In genomic region chr5:92707921-92708491, GRCm38 (mm10) we compare ENCODE assay signal across 10 mouse cellular contexts. TPM values are rescaled to one million over a fixed set of nuclear protein-coding genes. Genes with fewer than 3 reads are reported as not detected.
DNase-seq lines count a peak whose midpoint lies in the region; ATAC-seq lines count a peak whose summit lies in the region.
"Had no signal": no experiment of that assay in that cellular context is flagged by ENCODE, and none has a peak within 500 bp of the region (broad histone marks: within the 10 kb centered on the region; RNA-seq: fewer than 3 reads in every experiment).

No protein-coding gene starts in this region.

- no peak overlapping the region for H3K4me2 ChIP-seq in hindbrain, embryonic 12.5 days (replicated peaks)
- no peak overlapping the region for H3K4me2 ChIP-seq in hindbrain, embryonic 16.5 days (ENCODE audit: low read length)
- no peak overlapping the region for H3K4me2 ChIP-seq in lung, embryonic 16.5 days (ENCODE audit: low read depth, low read length)

- DNase-seq in Muller cell, postnatal 12 days (ENCODE audit: inconsistent ontology term) = peak; percentile 94
- DNase-seq in embryo, embryonic 11 days = peak; percentile 29
- DNase-seq in layer of hippocampus, postnatal 14 days (ENCODE audit: low spot score in 2 of 2) = no peak
- DNase-seq: cerebellum, adult 9-10 months had no signal

- H3K36me3 ChIP-seq in hindbrain, embryonic 12.5 days = no peaks in the 10 kb centered on the region
- no peaks in the 10 kb centered on the region for H3K36me3 ChIP-seq in hindbrain, embryonic 16.5 days (ENCODE audit: control insufficient read depth, insufficient read depth, low read length)
- H3K36me3 ChIP-seq in lung, embryonic 16.5 days (ENCODE audit: control insufficient read depth, insufficient read depth, low read length) = no peaks in the 10 kb centered on the region
- H3K36me3 ChIP-seq: limb, embryonic 10.5 days had no signal

- no peaks in the 10 kb centered on the region for H3K9me3 ChIP-seq in hindbrain, embryonic 12.5 days (replicated peaks)
- H3K9me3 ChIP-seq in hindbrain, embryonic 16.5 days (ENCODE audit: control insufficient read depth, low read length) = no peaks in the 10 kb centered on the region
- no peaks in the 10 kb centered on the region for H3K9me3 ChIP-seq in lung, embryonic 16.5 days (ENCODE audit: control insufficient read depth, low read length)
- H3K9me3 ChIP-seq: limb, embryonic 10.5 days had no signal

- 0 out of 2 replicates have a peak overlapping the region, but pooled peaks have one; percentile 23 for H3K27ac ChIP-seq in hindbrain, embryonic 12.5 days
- no peak overlapping the region; the same call in 1 of the 2 replicates for H3K27ac ChIP-seq in hindbrain, embryonic 16.5 days (ENCODE audit: low read depth, low read length)
- peak overlapping the region; percentile 77 for H3K27ac ChIP-seq in lung, embryonic 16.5 days (ENCODE audit: low read length)
- H3K27ac ChIP-seq: limb, embryonic 10.5 days had no signal

- no peak overlapping the region for H3K4me3 ChIP-seq in hindbrain, embryonic 12.5 days
- no peak overlapping the region for H3K4me3 ChIP-seq in hindbrain, embryonic 16.5 days (ENCODE audit: low read length)
- no peak overlapping the region for H3K4me3 ChIP-seq in lung, embryonic 16.5 days (ENCODE audit: low read length)
- H3K4me3 ChIP-seq: limb, embryonic 10.5 days had no signal

- no peak for ATAC-seq in hindbrain, embryonic 12.5 days (ENCODE audit: low FRiP score)
- ATAC-seq in hindbrain, embryonic 16.5 days = no peak
- ATAC-seq in lung, embryonic 16.5 days (ENCODE audit: low read depth) = peak; percentile 75
- no peak for ATAC-seq in frontal cortex, adult (ENCODE audit: low TSS enrichment)

- H3K27me3 ChIP-seq in hindbrain, embryonic 12.5 days = no peaks in the 10 kb centered on the region
- no peaks in the 10 kb centered on the region for H3K27me3 ChIP-seq in hindbrain, embryonic 16.5 days (replicated peaks; ENCODE audit: control insufficient read depth, insufficient read depth, low read length)
- no peaks in the 10 kb centered on the region for H3K27me3 ChIP-seq in lung, embryonic 16.5 days (ENCODE audit: control insufficient read depth, insufficient read depth, low read depth, low read length)

- H3K4me1 ChIP-seq in hindbrain, embryonic 12.5 days = peaks cover 9% of the 10 kb centered on the region
- H3K4me1 ChIP-seq in hindbrain, embryonic 16.5 days (ENCODE audit: control insufficient read depth, insufficient read depth, low read depth, low read length) = no peaks in the 10 kb centered on the region
- peaks cover 23% of the 10 kb centered on the region for H3K4me1 ChIP-seq in lung, embryonic 16.5 days (replicated peaks; ENCODE audit: control insufficient read depth, insufficient read depth, low read length)
- H3K4me1 ChIP-seq: limb, embryonic 10.5 days had no signal

- H3K9ac ChIP-seq in hindbrain, embryonic 12.5 days = peak overlapping the region; percentile 3; the same call in 1 of the 2 replicates
- no peak overlapping the region for H3K9ac ChIP-seq in hindbrain, embryonic 16.5 days (ENCODE audit: low read depth, low read length)
- no peak overlapping the region; the same call in 1 of the 2 replicates for H3K9ac ChIP-seq in lung, embryonic 16.5 days (ENCODE audit: low read length)

- 16% methylated on average over 7 of the region's 7 CpGs for WGBS in hindbrain, embryonic 12.5 days
- 12% methylated on average over 7 of the region's 7 CpGs for WGBS in hindbrain, embryonic 16.5 days
- WGBS in lung, embryonic 16.5 days = 36% methylated on average over 7 of the region's 7 CpGs

RNA-seq across cellular contexts. Expression of gene Shroom3, which starts 24.8 kb away (rescaled TPM):
- polyA plus RNA-seq in hindbrain, embryonic 12.5 days (2016; fragmentation: Nextera tagmentation; extraction: Ambion mirVana) = 5.8 and 6.5 TPM in 2 replicates
- polyA plus RNA-seq in hindbrain, embryonic 16.5 days (2015; fragmentation: Nextera tagmentation; extraction: Ambion mirVana) = 1.4 and 1.6 TPM in 2 replicates
- 4.0 and 5.0 TPM in 2 replicates for polyA plus RNA-seq in lung, embryonic 16.5 days (2015; fragmentation: Nextera tagmentation; extraction: Ambion mirVana)
- 1 to 10 TPM; 2.8 to 3.0 TPM for total RNA-seq in layer of hippocampus, postnatal 14 days (2021)
- total RNA-seq: monocyte, adult 5-6 weeks had no signal

RNA-seq across cellular contexts. Expression of gene Ccdc158, which starts 32.9 kb away (rescaled TPM):
- polyA plus RNA-seq in hindbrain, embryonic 12.5 days (2016; fragmentation: Nextera tagmentation; extraction: Ambion mirVana) = 0.52 and 0.55 TPM in 2 replicates
- polyA plus RNA-seq in hindbrain, embryonic 16.5 days (2015; fragmentation: Nextera tagmentation; extraction: Ambion mirVana) = 0.50 and 0.51 TPM in 2 replicates
- polyA plus RNA-seq in lung, embryonic 16.5 days (2015; fragmentation: Nextera tagmentation; extraction: Ambion mirVana) = 3.3 TPM in 2 replicates
- under 1 TPM; 0.33 to 0.88 TPM for total RNA-seq in layer of hippocampus, postnatal 14 days (2021)

Comparison
In these comparisons a context has a peak if more than half of its experiments do, and no peak if none do; other contexts are left out.
1. DNase-seq: peak in Muller cell, postnatal 12 days (single experiment) and embryo, embryonic 11 days (single experiment); none in layer of hippocampus, postnatal 14 days (0 of 2).